In the genomic region with DNA sequence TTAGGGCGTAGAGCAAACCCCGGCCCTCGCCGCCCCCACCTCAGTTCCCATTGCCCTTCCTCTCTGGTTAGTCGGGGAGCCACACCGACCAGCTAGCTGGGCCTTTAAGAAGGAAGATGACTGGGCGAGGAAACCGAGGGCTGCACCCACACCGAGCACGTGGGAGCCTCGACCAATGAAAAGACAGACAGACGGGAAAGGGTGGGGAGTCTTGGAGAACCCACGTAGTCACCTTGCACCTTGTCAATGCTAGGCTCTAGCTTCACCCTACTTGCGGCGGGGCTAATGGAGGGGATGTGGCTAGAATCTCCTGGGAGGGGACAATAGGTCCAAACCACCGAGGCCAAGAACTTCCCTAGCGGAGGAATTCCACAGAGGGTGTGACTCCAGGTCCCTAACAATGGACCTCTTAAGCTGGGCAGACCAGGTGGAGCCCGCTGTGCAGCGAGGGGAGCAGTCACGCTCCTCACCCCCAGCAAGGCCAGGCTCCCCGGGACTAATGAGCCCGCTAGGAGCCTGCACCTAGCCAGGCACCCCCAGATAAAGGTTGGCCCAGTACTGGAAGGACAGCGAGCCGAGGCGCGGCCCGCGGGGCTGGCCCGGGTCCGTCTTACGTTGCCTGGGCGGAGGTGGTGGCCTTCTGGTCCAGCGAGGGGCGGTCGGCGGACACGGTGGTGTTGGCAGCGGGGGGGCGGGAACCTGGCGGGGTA, we compare ENCODE assay signal across 8 mouse cellular contexts. TPM values are rescaled to one million over a fixed set of nuclear protein-coding genes. Genes with fewer than 3 reads are reported as not detected.
DNase-seq lines count a peak whose midpoint lies in the region; ATAC-seq and TF ChIP-seq lines count a peak whose summit lies in the region.

No protein-coding gene starts in this region.

- TF ChIP-seq EP300 in stomach, postnatal 0 days (optimal IDR thresholded peaks at IDR 0.05) = no peak

- H3K9me3 ChIP-seq in E14TG2a.4 (ENCODE audit: low read length) = no peaks in the 10 kb centered on the region
- no peaks in the 10 kb centered on the region for H3K9me3 ChIP-seq in forebrain, embryonic 11.5 days (ENCODE audit: control insufficient read depth, low read length)
- H3K9me3 ChIP-seq in heart, embryonic 15.5 days (replicated peaks) = no peaks in the 10 kb centered on the region
- H3K9me3 ChIP-seq in liver, embryonic 13.5 days (replicated peaks) = no peaks in the 10 kb centered on the region
- H3K9me3 ChIP-seq in stomach, postnatal 0 days (ENCODE audit: control insufficient read depth, low read length) = no peaks in the 10 kb centered on the region

- TF ChIP-seq CTCF in E14TG2a.4 (conservative IDR thresholded peaks at IDR 0.05; ENCODE audit: low read length) = no peak
- TF ChIP-seq CTCF in stomach, postnatal 0 days (IDR thresholded peaks at IDR 0.05; ENCODE audit: low read depth) = no peak

- H3K4me3 ChIP-seq in E14TG2a.4 (replicated peaks; ENCODE audit: low read length) = peak overlapping the region; percentile 90
- H3K4me3 ChIP-seq in forebrain, embryonic 11.5 days (ENCODE audit: low read depth, low read length) = peak overlapping the region; percentile 48
- H3K4me3 ChIP-seq in heart, embryonic 15.5 days = peak overlapping the region; percentile 69
- H3K4me3 ChIP-seq in liver, embryonic 13.5 days (replicated peaks) = peak overlapping the region; percentile 73
- H3K4me3 ChIP-seq in stomach, postnatal 0 days (ENCODE audit: low read depth, low read length) = peak overlapping the region; percentile 64

- WGBS in forebrain, embryonic 11.5 days = under 1% methylated on average over 40 of the region's 40 CpGs
- under 1% methylated on average over 40 of the region's 40 CpGs for WGBS in heart, embryonic 15.5 days
- WGBS in liver, embryonic 13.5 days (ENCODE audit: insufficient replicate concordance) = under 1% methylated on average over 40 of the region's 40 CpGs
- under 1% methylated on average over 35 of the region's 40 CpGs for WGBS in stomach, postnatal 0 days

- peak; percentile 69 for ATAC-seq in forebrain, embryonic 11.5 days (replicated peaks; ENCODE audit: low FRiP score)
- ATAC-seq in heart, embryonic 15.5 days (replicated peaks; ENCODE audit: insufficient number of reproducible peaks, insufficient read depth, low FRiP score, low read depth) = peak; percentile 79
- peak; percentile 89 for ATAC-seq in liver, embryonic 13.5 days (ENCODE audit: low read depth)
- peak; percentile 87 for ATAC-seq in stomach, postnatal 0 days (ENCODE audit: low FRiP score, low TSS enrichment)

- peaks cover 78% of the 10 kb centered on the region for H3K4me1 ChIP-seq in E14TG2a.4 (replicated peaks; ENCODE audit: low read depth, low read length)
- peaks cover 16% of the 10 kb centered on the region; the same call in 1 of the 2 replicates for H3K4me1 ChIP-seq in forebrain, embryonic 11.5 days (replicated peaks; ENCODE audit: control insufficient read depth, insufficient read depth, low read length)
- peaks cover 39% of the 10 kb centered on the region for H3K4me1 ChIP-seq in heart, embryonic 15.5 days (replicated peaks)
- H3K4me1 ChIP-seq in liver, embryonic 13.5 days (replicated peaks) = peaks cover 68% of the 10 kb centered on the region
- peaks cover 9% of the 10 kb centered on the region; the same call in 1 of the 2 replicates for H3K4me1 ChIP-seq in stomach, postnatal 0 days (replicated peaks; ENCODE audit: control insufficient read depth, insufficient read depth)

- H3K9ac ChIP-seq in forebrain, embryonic 11.5 days (ENCODE audit: low read length) = peak overlapping the region; percentile 61
- peak overlapping the region; percentile 62 for H3K9ac ChIP-seq in heart, embryonic 15.5 days
- H3K9ac ChIP-seq in liver, embryonic 13.5 days = peak overlapping the region; percentile 82
- H3K9ac ChIP-seq in stomach, postnatal 0 days (ENCODE audit: low read length) = peak overlapping the region; percentile 73

- DNase-seq in c-Kit-positive CD71-positive TER-119-negative erythroid progenitor cells, embryonic 14.5 days (ENCODE audit: low read depth) = peak; percentile 93
- DNase-seq in forebrain, embryonic 11.5 days (ENCODE audit: low spot score) = peak; percentile 84
- DNase-seq in kidney, postnatal 25 days = peak; percentile 91 to 96
- DNase-seq in liver, embryonic 13.5 days = peak; percentile 86
- peak; percentile 77 for DNase-seq in neural tube, embryonic 10.5 days (ENCODE audit: extremely low spot score, low spot score)
- DNase-seq in stomach, postnatal 0 days (ENCODE audit: low spot score) = peak; percentile 93

- H3K36me3 ChIP-seq in E14TG2a.4 (ENCODE audit: insufficient read depth, low read length) = peaks cover 24% of the 10 kb centered on the region
- peaks cover 2% of the 10 kb centered on the region; the same call in 1 of the 2 replicates for H3K36me3 ChIP-seq in forebrain, embryonic 11.5 days (ENCODE audit: control insufficient read depth, insufficient read depth, low read length)
- H3K36me3 ChIP-seq in heart, embryonic 15.5 days = 0 out of 2 replicates have a peak, but pooled peaks cover 9% of the 10 kb centered on the region
- H3K36me3 ChIP-seq in liver, embryonic 13.5 days = peaks cover 14% of the 10 kb centered on the region
- H3K36me3 ChIP-seq in stomach, postnatal 0 days (ENCODE audit: control insufficient read depth, insufficient read depth, low read length) = peaks cover 3% of the 10 kb centered on the region; the same call in 1 of the 2 replicates

- H3K27ac ChIP-seq in forebrain, embryonic 11.5 days (ENCODE audit: low read depth, low read length) = no peak overlapping the region; the same call in 1 of the 2 replicates
- peak overlapping the region; percentile 72 for H3K27ac ChIP-seq in heart, embryonic 15.5 days
- H3K27ac ChIP-seq in liver, embryonic 13.5 days = peak overlapping the region; percentile 83
- H3K27ac ChIP-seq in stomach, postnatal 0 days (replicated peaks) = peak overlapping the region; percentile 91

- H3K27me3 ChIP-seq in E14TG2a.4 (ENCODE audit: insufficient read depth, low read length) = peaks cover 53% of the 10 kb centered on the region
- H3K27me3 ChIP-seq in forebrain, embryonic 11.5 days (ENCODE audit: control insufficient read depth, insufficient read depth, low read length) = peaks cover 16% of the 10 kb centered on the region
- peaks cover 27% of the 10 kb centered on the region for H3K27me3 ChIP-seq in heart, embryonic 15.5 days
- peaks cover 40% of the 10 kb centered on the region for H3K27me3 ChIP-seq in liver, embryonic 13.5 days
- H3K27me3 ChIP-seq in stomach, postnatal 0 days (ENCODE audit: control insufficient read depth, insufficient read depth, low read length) = no peaks in the 10 kb centered on the region

- H3K4me2 ChIP-seq in forebrain, embryonic 11.5 days (ENCODE audit: low read depth, low read length, severe bottlenecking) = peak overlapping the region; percentile 83
- peak overlapping the region; percentile 100 for H3K4me2 ChIP-seq in heart, embryonic 15.5 days
- H3K4me2 ChIP-seq in liver, embryonic 13.5 days = peak overlapping the region; percentile 100
- peak overlapping the region; percentile 100 for H3K4me2 ChIP-seq in stomach, postnatal 0 days (replicated peaks; ENCODE audit: low read depth)

RNA-seq across cellular contexts. Expression of gene Rusc1, which starts 3.1 kb away (rescaled TPM):
- polyA plus RNA-seq in forebrain, embryonic 11.5 days (2014; fragmentation: Nextera tagmentation; extraction: Ambion mirVana) = 23.9 and 24.5 TPM in 2 replicates
- polyA plus RNA-seq in heart, embryonic 15.5 days (2015; fragmentation: Nextera tagmentation; extraction: Ambion mirVana) = 7.5 and 12.6 TPM in 2 replicates
- 5.5 and 5.9 TPM in 2 replicates for polyA plus RNA-seq in liver, embryonic 13.5 days (2015; fragmentation: Nextera tagmentation; extraction: Ambion mirVana)
- 19.4 and 22.0 TPM in 2 replicates for polyA plus RNA-seq in stomach, postnatal 0 days (2015; fragmentation: Nextera tagmentation; extraction: Ambion mirVana)

RNA-seq across cellular contexts. Expression of gene Gm43738, which starts 10.9 kb away (rescaled TPM):
- polyA plus RNA-seq in forebrain, embryonic 11.5 days (2014; fragmentation: Nextera tagmentation; extraction: Ambion mirVana) = not detected in 2 replicates
- polyA plus RNA-seq in heart, embryonic 15.5 days (2015; fragmentation: Nextera tagmentation; extraction: Ambion mirVana) = 0.06 TPM in 1 of 2 replicates, not detected in the other
- polyA plus RNA-seq in liver, embryonic 13.5 days (2015; fragmentation: Nextera tagmentation; extraction: Ambion mirVana) = not detected in 2 replicates
- 0.17 TPM in 1 of 2 replicates, not detected in the other for polyA plus RNA-seq in stomach, postnatal 0 days (2015; fragmentation: Nextera tagmentation; extraction: Ambion mirVana)

RNA-seq across cellular contexts. Expression of gene Fdps, which starts 11.7 kb away (rescaled TPM):
- 332 and 356 TPM in 2 replicates for polyA plus RNA-seq in forebrain, embryonic 11.5 days (2014; fragmentation: Nextera tagmentation; extraction: Ambion mirVana)
- 86.6 and 124 TPM in 2 replicates for polyA plus RNA-seq in heart, embryonic 15.5 days (2015; fragmentation: Nextera tagmentation; extraction: Ambion mirVana)
- 274 and 295 TPM in 2 replicates for polyA plus RNA-seq in liver, embryonic 13.5 days (2015; fragmentation: Nextera tagmentation; extraction: Ambion mirVana)
- polyA plus RNA-seq in stomach, postnatal 0 days (2015; fragmentation: Nextera tagmentation; extraction: Ambion mirVana) = 372 and 379 TPM in 2 replicates

RNA-seq across cellular contexts. Expression of gene Pklr, which starts 45.9 kb away (rescaled TPM):
- polyA plus RNA-seq in forebrain, embryonic 11.5 days (2014; fragmentation: Nextera tagmentation; extraction: Ambion mirVana) = 2.1 and 2.8 TPM in 2 replicates
- polyA plus RNA-seq in heart, embryonic 15.5 days (2015; fragmentation: Nextera tagmentation; extraction: Ambion mirVana) = 0.09 and 0.61 TPM in 2 replicates
- 133 and 136 TPM in 2 replicates for polyA plus RNA-seq in liver, embryonic 13.5 days (2015; fragmentation: Nextera tagmentation; extraction: Ambion mirVana)
- 6.6 and 6.8 TPM in 2 replicates for polyA plus RNA-seq in stomach, postnatal 0 days (2015; fragmentation: Nextera tagmentation; extraction: Ambion mirVana)
